Mouse (Mus musculus): Measurements from ENCODE around the gene Pced1b.
"Not testable (repeated sequence)": the region's sequence is repeated elsewhere in the genome, so short reads cannot be mapped to it uniquely, and the experiment has no call there.

Gene Pced1b

DNA sequence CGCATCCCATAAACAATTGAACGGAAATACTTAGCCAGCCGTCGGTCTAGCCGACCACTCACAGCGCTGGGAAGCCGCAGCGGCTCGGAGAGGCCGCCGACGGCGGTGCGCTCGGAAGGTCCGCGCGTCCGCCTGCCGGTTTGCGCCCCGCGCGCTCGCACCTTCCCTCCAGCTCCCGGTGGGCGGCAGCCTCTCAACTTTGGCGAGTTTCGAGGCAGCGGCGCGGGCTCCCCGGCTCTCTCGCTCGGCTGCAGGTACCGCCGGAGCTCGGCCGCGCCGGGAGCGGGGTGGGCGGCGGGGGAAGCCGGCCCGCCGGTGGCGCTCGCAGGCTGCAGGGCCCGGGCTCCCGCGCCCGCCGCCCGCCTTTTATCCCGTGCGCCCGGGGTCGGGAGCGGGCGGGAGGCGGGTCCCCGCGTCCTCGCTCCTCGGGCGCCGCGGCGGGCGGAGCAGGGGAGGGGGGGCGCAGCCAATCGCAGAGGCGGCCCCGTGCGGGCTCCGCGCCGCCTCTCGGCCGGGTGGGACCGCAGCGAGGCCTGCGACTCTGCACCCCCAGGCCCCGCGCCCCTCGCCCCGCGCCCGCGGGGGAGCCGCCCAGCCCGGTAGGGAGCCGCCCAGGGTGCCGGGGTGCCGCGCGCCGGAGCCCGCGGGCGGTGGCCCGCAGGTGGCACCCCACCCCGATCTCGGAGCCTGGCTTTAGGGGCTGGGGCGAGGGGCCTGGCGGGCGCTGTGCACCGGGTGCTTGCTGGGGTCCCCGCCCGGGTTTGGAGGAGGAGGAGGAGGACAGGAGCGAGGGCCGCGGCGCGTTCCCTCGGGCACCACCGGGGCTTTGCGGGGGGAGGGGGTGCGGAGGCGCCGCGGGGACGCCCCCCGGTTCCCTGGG lies at the start of gene Pced1b, which contains the start of gene Amigo2:
Gene Pced1b, plus strand, starts transcription at position 197 of the 880 bp plus-strand sequence.
Gene Amigo2, minus strand, starts transcription at position 377 of the 880 bp plus-strand sequence.
- DNase-seq = peak; percentile 75

DNA sequence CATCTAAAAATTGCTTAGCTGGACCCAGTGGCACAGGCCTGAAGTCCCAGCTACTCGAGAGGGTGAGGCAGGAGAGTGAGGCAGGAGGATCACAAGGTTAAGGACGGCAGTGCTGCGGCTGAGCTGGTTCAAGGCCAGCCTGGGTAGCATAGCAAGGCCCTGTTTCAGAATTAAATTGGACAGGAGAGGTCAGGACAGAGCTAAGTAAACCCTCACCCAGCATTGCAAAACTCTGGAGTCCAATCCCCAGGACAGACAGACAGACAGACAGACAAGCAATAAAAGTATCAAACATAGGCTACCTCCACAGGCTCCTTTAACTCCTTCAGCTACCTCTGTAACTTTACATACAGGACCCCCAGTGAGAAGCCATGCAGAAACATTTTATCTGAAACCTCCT lies 42.0 kb upstream of the Pced1b start:
- no peak for DNase-seq

DNA sequence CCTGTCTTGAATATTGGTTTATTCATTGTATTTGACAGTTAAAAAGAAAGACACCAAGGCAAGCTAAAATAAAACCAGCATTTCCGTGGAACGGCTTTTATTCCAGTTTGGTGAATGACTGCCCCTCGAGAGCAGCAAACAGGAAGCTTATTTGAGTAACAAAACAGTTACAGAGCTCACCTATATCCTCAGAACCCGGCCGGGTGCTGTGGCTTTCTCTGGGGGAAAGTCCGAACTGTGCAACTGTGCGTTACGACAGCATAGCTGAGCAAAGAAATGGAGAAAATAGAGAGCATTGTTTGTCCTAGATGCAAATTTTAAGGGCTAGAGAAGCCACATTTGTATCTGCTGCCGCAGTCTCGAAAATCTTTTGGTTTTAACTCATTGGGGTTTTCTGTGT lies 41.1 kb upstream of the Pced1b start:
- DNase-seq = no peak

DNA sequence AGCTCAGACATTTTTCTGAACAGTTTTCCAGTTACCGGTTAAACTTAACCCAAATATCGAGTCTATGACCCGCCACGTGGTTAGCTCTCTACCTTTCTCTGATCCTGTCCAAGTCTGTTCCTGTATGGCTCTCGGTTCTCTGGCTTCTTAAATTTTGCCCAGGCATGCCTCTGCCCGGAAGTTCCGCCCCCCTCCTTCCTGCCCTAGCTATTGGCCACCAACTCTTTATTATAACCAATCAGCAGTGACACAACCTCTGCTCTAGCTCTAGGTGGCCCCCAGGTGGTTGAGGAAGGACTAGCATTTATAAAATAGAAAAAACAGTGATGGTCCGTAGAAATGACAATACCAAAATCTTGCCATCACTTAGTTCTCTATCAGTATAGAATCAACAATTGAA lies 40.4 kb upstream of the Pced1b start:
- no peak for DNase-seq

DNA sequence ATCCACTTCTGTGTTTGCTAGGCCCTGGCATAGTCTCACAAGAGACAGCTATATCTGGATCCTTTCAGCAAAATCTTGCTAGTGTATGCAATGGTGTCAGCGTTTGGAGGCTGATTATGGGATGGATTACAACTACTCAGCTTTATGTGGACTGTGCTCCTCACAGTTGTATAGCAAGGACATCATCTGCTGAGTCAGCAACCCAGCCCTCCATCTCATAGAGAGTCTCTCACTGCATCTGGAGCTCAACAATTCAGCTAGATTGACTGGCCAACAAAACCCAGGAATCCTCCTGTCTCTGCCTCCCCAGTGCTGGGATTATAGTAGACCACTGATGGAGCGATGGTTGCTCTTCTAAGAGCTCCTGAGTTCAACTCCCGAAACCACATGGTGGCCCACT lies 37.2 kb upstream of the Pced1b start:
- not testable (repeated sequence) for DNase-seq

DNA sequence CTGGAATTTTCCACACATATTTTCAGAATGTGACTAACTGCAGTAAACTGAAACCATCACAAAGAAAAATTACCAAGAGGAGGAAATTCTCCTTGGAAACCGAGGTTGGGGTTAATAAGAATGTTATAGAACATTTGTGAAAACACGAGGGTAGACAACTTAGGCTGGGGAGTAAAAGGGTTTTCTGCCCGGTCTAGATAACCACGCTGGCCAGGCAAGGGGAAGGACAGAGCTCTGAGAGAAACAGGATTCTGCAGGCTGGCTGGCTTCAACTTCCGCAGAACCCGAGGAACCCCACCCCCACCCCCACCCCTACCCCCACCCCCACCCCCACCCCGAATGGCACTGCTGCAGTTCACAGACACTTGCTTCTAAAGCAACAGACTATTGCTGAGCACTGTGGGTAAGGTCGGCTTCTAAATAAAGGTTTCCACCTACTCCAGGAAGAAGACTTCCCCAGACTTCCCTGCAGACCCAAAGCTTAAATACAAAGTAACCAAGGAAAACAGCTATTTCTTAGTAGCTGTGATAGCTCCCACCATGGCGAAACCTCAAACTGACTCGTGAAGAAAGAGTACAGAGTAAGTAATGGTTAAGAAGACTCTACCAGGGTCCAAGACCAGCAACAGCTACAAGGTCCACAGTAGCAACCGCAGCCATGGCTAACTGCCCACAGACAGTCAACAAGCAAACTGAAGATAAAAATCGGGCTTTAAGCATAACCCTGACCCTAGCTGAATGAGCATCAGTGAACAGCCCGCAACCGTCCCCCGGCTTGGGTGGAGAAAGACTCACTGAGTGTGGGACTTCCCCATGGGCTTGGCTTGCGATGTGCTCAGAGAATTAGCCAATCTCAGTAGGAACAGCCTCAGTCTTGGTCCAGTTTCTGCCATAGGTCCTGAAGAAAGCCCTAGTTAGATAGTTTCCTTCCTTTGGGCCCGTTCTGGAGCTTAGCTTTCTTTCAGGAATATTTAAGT lies 34.1 kb upstream of the Pced1b start:
- no peak for DNase-seq

DNA sequence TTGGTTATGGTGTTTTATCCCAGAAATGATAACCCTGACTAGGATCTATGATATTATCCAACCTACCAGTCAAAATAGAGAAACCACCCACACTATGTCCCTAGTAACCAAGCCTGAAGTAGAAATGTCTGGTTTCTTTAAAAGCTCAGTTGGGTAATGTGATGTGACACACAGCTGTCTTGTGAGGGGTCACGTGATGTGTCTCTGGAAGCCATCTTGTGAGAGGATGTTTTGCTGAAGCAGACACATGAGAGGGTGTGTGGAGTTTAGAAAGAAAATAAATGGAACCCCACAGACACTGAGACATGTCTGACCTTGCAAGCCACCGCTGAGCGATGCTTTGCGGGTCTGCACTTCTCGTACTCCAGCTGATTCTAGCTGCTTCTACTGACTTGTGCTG lies 30.1 kb upstream of the Pced1b start:
- no peak for DNase-seq

DNA sequence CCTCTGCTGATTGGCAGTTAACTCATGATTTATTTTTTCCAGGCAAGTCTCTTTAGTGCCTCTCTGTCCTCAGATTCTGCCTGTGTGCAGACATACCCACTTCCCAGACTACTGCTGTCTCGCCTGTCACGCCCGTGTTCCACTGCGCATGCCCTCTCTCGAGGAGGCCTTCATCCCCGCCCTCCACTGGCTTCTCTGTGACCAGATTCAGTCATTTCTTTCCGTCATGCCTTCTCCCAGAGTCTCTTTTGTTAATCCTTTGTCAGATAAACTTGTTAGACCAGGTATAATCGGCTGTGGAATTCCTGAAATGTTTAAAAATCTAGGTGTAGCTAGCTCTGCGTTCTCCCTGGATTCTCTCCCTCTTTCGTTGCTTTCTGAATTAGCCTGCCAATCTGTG lies 23.5 kb upstream of the Pced1b start:
- no peak for DNase-seq

DNA sequence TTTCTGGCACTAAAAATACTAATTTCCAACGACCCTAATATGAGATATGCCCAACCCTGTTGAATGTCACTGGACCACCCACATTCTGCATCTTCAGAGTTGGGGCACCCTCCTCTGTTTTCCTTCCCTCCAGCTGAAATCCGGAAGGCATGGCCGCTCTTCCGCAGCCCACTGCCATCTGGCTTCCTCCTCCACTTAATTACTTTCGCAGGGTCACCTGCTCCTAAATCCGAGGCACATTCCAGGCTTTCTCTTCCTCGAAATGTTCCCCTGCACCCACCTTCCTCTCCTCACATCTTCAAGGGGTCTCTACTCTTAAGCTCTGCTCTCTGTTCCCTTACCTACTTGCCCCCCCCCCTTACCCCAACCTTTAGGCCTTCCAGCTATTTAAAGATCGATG lies 22.9 kb upstream of the Pced1b start:
- DNase-seq = no peak

DNA sequence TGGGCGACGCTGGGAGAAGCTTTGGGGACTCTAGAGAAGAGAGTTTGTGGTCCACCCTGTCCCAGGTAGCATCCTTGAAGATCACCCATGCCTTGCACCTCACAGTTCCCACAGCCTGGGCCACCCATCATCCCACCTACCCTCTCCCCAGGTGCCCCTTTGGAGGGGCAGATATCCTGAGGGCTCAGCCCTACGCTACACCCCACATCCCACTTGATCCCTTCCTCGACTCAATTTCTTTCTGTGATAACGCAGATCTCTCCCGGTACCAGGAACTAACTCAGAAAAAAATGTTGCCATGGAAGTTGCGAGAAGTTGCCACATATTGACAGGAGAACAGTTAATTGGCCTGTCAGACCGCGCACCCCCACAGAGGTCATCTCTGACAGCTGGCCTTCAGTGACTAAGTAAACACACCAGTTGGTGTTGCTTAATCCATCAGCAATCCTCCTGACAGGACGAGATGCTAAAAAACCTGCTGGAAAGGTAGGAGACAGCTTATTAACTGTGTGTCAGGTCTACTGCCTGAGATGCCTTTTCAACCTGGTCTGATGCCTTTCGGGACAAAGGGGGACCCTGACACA lies 17.3 kb upstream of the Pced1b start:
- DNase-seq = no peak

DNA sequence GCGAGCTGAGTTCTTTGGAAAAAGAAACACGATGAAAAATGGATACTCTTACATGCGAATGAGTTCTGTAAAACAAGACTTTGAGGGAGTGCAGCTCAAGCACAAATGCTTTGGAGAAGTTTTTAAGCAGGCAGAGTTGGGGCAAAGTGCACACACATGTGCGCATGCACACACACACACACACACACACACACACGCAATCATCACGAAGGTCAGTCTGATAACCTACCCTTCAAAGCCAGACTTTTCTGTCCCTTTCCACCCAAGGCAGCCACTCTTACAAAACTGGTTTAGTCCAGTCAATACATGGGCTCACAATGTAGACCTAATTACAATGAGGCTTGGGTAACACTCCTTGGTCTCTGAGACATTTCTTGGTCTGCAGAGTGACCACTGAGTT lies 12.8 kb upstream of the Pced1b start:
- DNase-seq = no peak

DNA sequence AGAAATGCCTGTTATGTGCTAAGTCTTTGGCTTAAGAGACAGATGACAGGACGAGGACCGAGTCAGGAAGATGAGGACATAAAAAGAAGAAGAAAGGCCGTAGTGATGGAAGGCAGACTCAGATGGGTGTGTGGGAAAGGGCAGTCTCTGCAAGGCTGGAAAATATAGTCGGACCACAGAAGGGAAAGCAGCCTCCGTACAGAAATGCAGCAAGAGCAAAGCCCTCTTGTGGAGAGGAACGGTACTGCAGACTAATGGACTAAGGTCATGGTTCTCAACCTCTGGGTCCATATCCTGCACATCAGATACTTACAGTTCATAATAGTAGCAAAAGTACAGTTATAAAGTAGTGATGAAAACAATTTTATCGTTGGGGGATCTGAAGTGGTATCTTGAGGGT lies 11.7 kb upstream of the Pced1b start:
- DNase-seq = peak; percentile 78

DNA sequence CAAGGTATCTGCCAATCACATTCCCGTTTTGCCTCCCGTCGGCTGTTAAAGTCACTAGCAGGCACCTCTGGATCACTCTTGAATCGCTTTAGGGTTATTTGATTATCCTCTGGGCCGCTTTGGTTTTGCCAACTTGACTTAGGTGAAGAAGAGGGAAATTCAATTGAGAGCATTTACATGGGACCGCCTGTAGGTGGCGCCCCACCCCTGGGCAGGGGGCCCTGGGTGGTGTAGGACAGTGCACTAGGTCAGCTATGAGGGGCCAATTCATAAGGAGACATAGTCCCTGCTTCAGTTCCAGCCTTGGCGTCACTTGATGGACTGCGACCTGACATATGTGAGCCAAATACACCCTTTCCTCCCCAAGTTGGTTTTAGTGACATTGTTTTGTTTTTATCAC lies 10.0 kb upstream of the Pced1b start:
- peak; percentile 49 for DNase-seq

DNA sequence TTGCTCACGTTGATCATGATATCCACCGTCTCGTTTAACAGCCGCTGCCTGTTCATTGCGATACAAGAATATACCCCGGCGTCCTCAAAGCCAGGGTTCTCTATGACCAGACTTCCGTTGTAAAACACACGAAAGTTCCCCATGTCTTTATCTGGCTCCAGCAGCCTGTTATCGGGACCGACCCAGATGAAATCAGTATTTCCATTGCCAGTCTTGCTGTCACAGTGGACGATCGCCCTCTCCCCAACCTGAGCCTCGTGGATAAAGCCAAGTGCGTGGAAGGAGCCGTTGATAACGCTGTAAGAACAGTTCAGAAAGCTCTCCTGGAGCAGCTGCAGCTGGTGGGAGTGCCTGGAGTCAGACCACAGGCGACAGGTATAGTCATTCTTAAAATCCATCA lies 1.5 kb upstream of the Pced1b start:
- DNase-seq = no peak

DNA sequence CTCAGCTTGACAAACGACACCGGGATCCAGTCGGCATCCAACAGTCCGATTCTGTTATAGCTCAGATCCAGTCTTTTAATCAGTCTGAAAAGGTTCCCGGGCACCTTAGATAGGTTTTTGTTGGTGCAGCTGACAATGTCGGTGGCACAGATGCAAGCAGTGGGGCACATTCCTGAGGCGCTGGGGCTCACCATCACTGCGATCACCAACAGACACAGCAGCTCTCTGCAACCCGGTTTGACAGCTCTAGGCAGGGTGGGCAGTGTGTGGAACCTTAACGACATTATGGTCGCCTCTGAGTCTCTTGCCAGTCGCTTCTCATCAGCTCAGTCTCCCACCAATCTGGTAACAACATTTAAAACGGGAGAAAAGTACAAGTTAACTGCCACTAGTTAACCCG lies 651 bp upstream of the Pced1b start:
- peak; percentile 54 for DNase-seq

DNA sequence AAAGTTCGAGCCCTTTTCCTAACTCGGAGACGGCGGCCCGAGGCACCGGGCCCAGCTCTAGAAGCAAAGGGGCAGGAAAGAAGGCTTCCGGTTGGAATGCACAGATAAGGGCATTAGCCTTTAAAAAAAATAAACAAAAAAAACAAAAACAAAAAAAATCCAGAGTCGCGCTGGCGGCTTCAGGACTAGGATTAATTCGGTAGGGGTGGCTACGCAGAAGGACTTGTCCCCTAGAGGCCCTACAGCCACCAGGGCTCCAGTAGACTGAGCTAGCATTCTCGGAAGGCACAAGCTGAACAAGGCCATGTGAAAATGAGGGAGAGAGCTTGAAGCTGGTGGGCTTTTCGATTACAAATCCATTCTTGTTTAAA lies 869 bp downstream of the Pced1b start:
- DNase-seq = peak; percentile 65

DNA sequence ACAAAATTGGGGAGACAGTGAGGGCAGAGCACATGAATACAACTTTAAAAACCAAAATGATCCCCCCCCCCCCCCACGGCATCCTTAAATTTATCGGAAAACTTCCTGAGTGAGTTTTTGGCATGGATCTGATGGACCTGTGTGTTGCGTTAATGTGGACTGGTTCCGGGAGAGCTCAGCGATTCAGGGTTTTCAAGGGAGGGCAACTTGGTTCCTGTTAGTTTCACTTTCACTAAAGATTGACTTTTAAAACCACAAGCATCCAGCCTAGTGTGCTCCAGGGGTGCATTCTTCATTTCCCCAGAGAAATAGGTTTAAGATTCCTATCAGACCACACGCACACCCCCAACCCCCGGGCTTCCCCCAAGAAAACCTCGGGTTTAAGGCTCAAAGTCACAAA lies 1.4 kb downstream of the Pced1b start:
- no peak for DNase-seq

DNA sequence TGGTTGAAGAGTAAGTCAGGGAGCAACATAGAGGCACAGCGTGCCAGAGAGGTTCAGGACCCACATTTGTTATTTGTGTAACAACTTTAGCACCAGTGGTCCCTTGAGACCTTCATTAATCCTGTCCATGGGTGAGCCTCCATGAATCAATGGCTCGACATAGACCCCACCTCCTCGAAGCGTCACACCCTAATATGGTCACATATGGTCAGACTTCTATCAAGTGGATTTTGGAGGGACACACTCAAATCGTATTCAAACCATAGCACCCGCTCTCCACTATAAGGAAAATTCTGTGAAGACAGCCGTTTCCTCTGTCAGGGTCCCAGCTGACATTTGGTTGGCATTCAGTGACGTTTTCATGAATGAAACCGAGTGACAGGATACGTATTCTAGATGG lies 2.4 kb downstream of the Pced1b start:
- no peak for DNase-seq

DNA sequence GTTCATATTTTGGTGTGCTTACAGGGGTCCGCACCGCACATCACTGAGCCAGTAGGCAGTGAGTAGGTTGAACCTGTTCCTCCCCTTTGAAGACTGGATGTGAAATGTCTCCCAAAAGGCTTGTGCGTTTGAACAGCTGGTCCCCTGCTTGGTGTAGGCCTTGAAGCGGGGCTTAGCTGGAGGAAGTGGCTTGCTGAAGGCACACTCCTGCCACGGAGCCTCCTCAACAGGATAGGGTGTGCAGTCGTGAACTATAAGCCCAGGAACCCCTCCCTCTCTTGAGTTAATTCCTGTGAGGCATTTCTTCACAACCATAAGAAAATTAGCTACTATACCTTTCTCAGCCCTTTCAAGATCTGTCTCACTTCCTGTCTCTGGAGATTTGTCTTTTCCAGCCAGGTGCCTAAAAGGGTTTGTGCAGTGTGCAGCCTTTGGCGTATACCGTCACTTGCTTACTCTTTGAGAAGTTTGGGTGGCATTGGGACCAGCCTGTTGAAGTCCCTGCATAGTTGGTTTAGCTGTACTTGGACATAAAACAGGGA lies 5.7 kb downstream of the Pced1b start:
- no peak for DNase-seq

DNA sequence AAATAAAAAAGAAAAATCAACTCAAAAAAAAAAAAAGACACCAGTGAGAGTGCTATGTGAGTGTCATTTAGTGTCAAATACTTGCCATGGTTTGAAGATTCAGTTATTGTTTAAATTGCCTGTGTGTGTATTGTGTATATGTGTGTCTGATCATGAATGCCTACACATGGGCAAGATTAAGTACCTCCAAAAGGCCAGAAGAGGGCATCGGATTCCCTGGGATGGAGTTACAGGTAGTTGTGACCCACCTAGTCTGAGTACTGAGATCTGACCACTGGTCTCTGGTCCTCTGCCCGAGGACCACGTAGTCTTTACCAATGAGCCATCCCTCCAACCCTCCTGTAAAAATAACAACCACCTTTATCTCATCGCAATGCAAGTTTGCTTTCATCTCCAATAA lies 7.5 kb downstream of the Pced1b start:
- no peak for DNase-seq

DNA sequence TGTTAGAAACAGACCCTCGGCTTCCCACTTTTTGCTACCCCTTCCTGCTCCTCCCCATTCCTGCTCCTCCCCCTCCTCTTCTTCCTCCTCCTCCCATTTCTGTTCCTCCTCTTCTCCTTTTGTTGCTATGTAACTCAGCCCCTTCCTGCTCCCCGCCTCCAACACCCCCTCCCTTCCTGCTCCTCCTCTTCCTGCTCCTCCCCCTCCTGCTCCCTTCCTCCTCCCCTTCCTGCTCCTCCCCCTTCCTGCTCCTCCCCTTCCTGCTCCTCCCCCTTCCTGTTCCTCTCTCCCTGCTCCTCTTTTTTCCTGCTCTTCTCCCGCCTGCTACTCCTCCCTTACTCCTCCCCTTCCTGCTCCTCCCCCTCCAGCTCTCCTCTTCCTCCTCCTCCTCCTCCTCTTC lies 8.9 kb downstream of the Pced1b start:
- no peak for DNase-seq

DNA sequence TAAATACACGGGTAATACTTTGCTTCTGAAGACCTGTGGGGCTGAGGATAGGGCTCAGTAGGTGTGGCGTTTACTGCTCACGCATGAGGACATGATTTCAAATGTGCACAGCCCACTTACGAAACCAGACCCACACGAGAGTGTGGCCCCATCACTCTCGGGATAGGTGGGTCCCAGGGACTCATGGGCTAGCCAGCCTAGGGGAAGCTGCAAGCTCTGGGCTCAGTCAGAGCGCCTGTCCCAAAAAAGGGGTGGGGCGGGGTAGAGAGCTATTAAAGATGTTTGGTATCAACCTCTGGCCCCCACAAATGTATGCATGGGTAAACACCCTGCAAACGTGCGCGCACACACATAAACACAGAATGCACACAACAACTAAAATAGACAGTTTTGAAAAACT lies 9.5 kb downstream of the Pced1b start:
- no peak for DNase-seq

DNA sequence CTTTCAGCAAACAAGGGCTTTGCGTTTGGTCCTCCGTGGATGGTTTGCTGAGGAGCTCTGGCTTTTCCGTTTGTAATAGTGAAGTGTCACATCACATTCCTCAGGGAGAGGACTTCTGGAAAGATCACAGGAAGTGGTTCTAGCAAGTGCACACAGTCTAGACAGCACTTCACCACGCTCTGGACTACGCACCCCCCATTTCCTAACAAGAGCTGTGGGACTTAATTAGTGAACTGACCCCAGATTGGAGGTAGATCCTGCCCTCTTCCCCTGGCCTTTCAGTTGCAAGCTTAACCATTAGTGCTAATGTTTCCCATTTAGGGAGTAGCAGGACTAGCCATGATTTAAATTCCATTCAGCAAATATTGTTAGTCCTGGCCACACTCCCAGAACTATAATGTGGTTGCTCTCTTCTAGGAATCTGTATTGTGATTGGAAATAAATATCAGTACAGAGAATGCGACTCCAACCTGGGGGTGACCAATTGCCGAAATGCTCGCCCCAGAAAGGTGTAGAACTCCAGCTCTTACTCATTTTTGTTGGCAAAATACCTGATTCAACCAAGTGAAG lies 10.4 kb downstream of the Pced1b start:
- no peak for DNase-seq

All from retina, postnatal 1 day (tissue).